Mouse (Mus musculus): ENCODE data around the gene Hes1. TPM values are rescaled to one million over a fixed set of nuclear protein-coding genes. Genes with fewer than 3 reads are reported as not detected.

The Hes1 gene
- 17.5 and 19.3 TPM in 2 replicates for total RNA-seq (2012; rRNA removed)

DNA sequence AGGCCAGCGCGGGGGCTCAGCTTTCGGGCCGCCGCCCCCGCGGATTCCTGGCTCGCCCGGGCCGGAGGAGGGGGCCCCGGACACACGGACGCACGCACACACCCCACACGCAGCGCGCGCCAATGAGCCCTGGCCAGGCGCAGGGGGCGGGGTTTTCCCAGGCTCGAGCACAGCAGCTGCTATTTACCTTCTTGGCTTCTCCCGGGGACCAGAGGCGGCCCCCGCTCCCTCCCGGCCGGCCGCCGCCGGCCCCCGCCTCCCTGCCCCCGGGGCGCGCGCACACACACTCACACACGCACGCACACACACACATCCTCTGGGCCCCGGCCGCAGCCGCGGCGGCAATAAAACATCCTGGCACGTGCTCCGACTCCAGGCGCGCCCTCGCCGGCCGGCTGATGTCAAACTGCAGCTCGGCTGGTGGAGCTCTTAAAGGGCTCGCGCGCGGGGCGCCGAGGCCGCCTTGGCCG, at the start of gene Hes1:
Gene Hes1 (plus strand): TSS at position 401 of the 470 bp plus-strand sequence.
- no peak for TF ChIP-seq CHD2 (IDR thresholded peaks at IDR 0.05; ENCODE audit: low read depth, low read length)
- no peak for TF ChIP-seq HCFC1 (IDR thresholded peaks at IDR 0.05; ENCODE audit: borderline replicate concordance, insufficient read depth, low read length)
- TF ChIP-seq MAFK (IDR thresholded peaks at IDR 0.05; ENCODE audit: insufficient read depth, low read depth, low read length): peak; percentile 23; the same call in 1 of the 2 replicates
- TF ChIP-seq ZNF384 (IDR thresholded peaks at IDR 0.05; ENCODE audit: low read depth, low read length): no peak
- TF ChIP-seq ZC3H11A (IDR thresholded peaks at IDR 0.05; ENCODE audit: borderline replicate concordance, low read depth, low read length): no peak
- H3K36me3 ChIP-seq (ENCODE audit: control insufficient read depth, insufficient read depth, low read length, poor library complexity, severe bottlenecking): peaks cover 5% of the 10 kb centered on the region
- no peak for DNase-seq (ENCODE audit: low read depth, low spot score)
- H3K9me3 ChIP-seq (ENCODE audit: control insufficient read depth, insufficient read depth, low read depth, low read length): no peaks in the 10 kb centered on the region
- peak within 1 kb of the TSS; percentile 95 for H3K27ac ChIP-seq (ENCODE audit: insufficient read depth, low read depth, low read length, poor library complexity, severe bottlenecking)
- H3K4me1 ChIP-seq (ENCODE audit: control insufficient read depth in 2 of 2, insufficient read depth in 2 of 2, low read length in 2 of 2, poor library complexity in 1 of 2): peaks cover 20 to 29% of the 10 kb centered on the region in 2 experiments
- in situ Hi-C loops (cut with MboI; ENCODE audit: low sequenced_read_pairs in 2 of 2, unreplicated experiment in 2 of 2): loop anchor here in 1 of 2 experiments (10.0 kb wide), 1 partner anchor 141 kb away; no protein-coding TSS in a partner anchor
- H3K9ac ChIP-seq (ENCODE audit: insufficient read depth, low read depth, low read length, poor library complexity, severe bottlenecking): peak within 1 kb of the TSS; percentile 97
- H3K4me3 ChIP-seq (ENCODE audit: insufficient read depth in 1 of 2, low read depth in 1 of 2, low read length in 2 of 2, poor library complexity in 1 of 2, severe bottlenecking in 1 of 2): peak within 1 kb of the TSS; percentile 76 to 80

DNA sequence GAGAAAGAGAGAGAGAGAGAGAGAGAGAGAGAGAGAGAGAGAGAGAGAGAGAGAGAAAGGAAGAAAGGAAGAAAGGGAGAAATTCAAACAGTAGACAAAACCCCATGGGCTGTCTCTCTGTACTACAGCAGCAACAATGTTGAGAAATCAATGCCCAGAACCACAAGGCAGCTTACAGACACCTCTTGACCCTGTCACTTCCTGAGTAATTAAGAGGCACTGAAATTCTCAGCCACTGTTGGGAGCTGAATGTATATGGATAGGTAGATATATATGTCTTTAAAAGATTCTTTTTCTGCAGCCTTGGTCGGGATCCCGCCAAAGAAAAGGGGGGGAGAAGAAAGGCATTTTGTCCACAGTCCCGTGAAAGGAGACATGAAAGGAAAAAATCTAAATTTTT, 48.1 kb upstream of the Hes1 start:
- DNase-seq (ENCODE audit: low read depth, low spot score): no peak
- H3K4me1 ChIP-seq (ENCODE audit: control insufficient read depth in 2 of 2, insufficient read depth in 2 of 2, low read length in 2 of 2, poor library complexity in 1 of 2): peaks cover 0 to 4% of the 10 kb centered on the region in 2 experiments; a peak in 1 of 4 replicates

DNA sequence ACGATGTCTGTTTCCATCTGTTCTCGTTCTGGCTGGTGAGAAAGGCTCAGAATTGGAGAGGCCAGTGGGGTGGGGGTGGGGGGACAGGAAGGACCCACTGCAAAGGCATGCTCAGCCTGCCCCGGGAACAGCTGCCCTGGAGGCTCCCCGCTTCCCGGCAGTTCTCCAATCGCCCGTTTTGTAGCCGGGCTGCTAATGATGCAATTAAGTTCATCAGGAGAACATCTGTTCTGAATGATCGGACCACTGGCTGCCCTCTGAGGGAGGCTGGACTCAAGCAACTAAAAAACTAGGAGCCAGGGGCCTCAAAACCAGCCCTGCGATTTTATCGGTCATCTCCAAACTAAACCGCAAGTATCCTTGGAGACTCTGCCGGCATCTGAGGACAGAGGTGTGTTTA, 44.1 kb upstream of the Hes1 start:
- no peaks in the 10 kb centered on the region for H3K9me3 ChIP-seq (ENCODE audit: control insufficient read depth, insufficient read depth, low read depth, low read length)
- no peak for DNase-seq (ENCODE audit: low read depth, low spot score)
- no peak overlapping the region for H3K4me3 ChIP-seq (ENCODE audit: insufficient read depth in 1 of 2, low read depth in 1 of 2, low read length in 2 of 2, poor library complexity in 1 of 2, severe bottlenecking in 1 of 2)
- H3K36me3 ChIP-seq (ENCODE audit: control insufficient read depth, insufficient read depth, low read length, poor library complexity, severe bottlenecking): no peaks in the 10 kb centered on the region
- in situ Hi-C loops (cut with MboI; ENCODE audit: low sequenced_read_pairs in 2 of 2, unreplicated experiment in 2 of 2): no loop called here
- no peak overlapping the region; the same call in 1 of the 2 replicates for H3K27ac ChIP-seq (ENCODE audit: insufficient read depth, low read depth, low read length, poor library complexity, severe bottlenecking)
- no peak overlapping the region for H3K9ac ChIP-seq (ENCODE audit: insufficient read depth, low read depth, low read length, poor library complexity, severe bottlenecking)
- H3K4me1 ChIP-seq (ENCODE audit: control insufficient read depth in 2 of 2, insufficient read depth in 2 of 2, low read length in 2 of 2, poor library complexity in 1 of 2): no peaks in the 10 kb centered on the region
- no peak for TF ChIP-seq ZNF384 (IDR thresholded peaks at IDR 0.05; ENCODE audit: low read depth, low read length)
- TF ChIP-seq MAFK (IDR thresholded peaks at IDR 0.05; ENCODE audit: insufficient read depth, low read depth, low read length): no peak
- TF ChIP-seq ZC3H11A (IDR thresholded peaks at IDR 0.05; ENCODE audit: borderline replicate concordance, low read depth, low read length): no peak
- no peak for TF ChIP-seq HCFC1 (IDR thresholded peaks at IDR 0.05; ENCODE audit: borderline replicate concordance, insufficient read depth, low read length)
- no peak for TF ChIP-seq CHD2 (IDR thresholded peaks at IDR 0.05; ENCODE audit: low read depth, low read length)

More for the DNA sequence above, 48.1 kb upstream of the Hes1 start:
- no peak overlapping the region for H3K27ac ChIP-seq (ENCODE audit: insufficient read depth, low read depth, low read length, poor library complexity, severe bottlenecking)
- no peak overlapping the region for H3K9ac ChIP-seq (ENCODE audit: insufficient read depth, low read depth, low read length, poor library complexity, severe bottlenecking)
- H3K36me3 ChIP-seq (ENCODE audit: control insufficient read depth, insufficient read depth, low read length, poor library complexity, severe bottlenecking): no peaks in the 10 kb centered on the region
- no peak overlapping the region for H3K4me3 ChIP-seq (ENCODE audit: insufficient read depth in 1 of 2, low read depth in 1 of 2, low read length in 2 of 2, poor library complexity in 1 of 2, severe bottlenecking in 1 of 2)
- TF ChIP-seq HCFC1 (IDR thresholded peaks at IDR 0.05; ENCODE audit: borderline replicate concordance, insufficient read depth, low read length) (no peak), ZNF384 (IDR thresholded peaks at IDR 0.05; ENCODE audit: low read depth, low read length) (no peak), CHD2 (IDR thresholded peaks at IDR 0.05; ENCODE audit: low read depth, low read length) (no peak), MAFK (IDR thresholded peaks at IDR 0.05; ENCODE audit: insufficient read depth, low read depth, low read length) (no peak), ZC3H11A (IDR thresholded peaks at IDR 0.05; ENCODE audit: borderline replicate concordance, low read depth, low read length) (no peak)
- in situ Hi-C loops (cut with MboI; ENCODE audit: low sequenced_read_pairs in 2 of 2, unreplicated experiment in 2 of 2): no loop called here
- no peaks in the 10 kb centered on the region for H3K9me3 ChIP-seq (ENCODE audit: control insufficient read depth, insufficient read depth, low read depth, low read length)

DNA sequence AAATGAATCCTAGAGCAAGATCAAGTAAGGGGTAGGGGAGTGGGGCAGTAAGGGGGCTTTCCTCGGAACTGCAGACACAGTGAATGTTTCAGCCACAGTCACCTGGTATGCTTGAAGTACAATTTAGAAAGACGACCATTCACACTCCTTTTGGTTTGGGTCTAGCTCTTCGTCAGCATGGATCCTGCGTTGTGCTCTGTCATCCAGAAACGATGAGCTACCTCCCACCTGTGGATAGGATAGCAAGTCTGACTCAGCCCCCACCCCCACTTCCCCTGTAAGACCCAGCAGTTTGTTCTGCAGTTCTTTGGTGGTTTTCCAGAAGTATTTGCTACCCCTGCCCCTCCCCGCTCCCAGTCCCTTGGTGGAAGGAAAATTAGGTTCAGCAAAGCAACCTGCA, 41.8 kb upstream of the Hes1 start:
- no peak overlapping the region for H3K27ac ChIP-seq (ENCODE audit: insufficient read depth, low read depth, low read length, poor library complexity, severe bottlenecking)
- H3K4me3 ChIP-seq (ENCODE audit: insufficient read depth in 1 of 2, low read depth in 1 of 2, low read length in 2 of 2, poor library complexity in 1 of 2, severe bottlenecking in 1 of 2): no peak overlapping the region
- H3K36me3 ChIP-seq (ENCODE audit: control insufficient read depth, insufficient read depth, low read length, poor library complexity, severe bottlenecking): no peaks in the 10 kb centered on the region
- in situ Hi-C loops (cut with MboI; ENCODE audit: low sequenced_read_pairs in 2 of 2, unreplicated experiment in 2 of 2): no loop called here
- TF ChIP-seq CHD2 (IDR thresholded peaks at IDR 0.05; ENCODE audit: low read depth, low read length): no peak
- no peak for TF ChIP-seq HCFC1 (IDR thresholded peaks at IDR 0.05; ENCODE audit: borderline replicate concordance, insufficient read depth, low read length)
- TF ChIP-seq ZC3H11A (IDR thresholded peaks at IDR 0.05; ENCODE audit: borderline replicate concordance, low read depth, low read length): no peak
- no peak for TF ChIP-seq ZNF384 (IDR thresholded peaks at IDR 0.05; ENCODE audit: low read depth, low read length)
- TF ChIP-seq MAFK (IDR thresholded peaks at IDR 0.05; ENCODE audit: insufficient read depth, low read depth, low read length): no peak
- no peaks in the 10 kb centered on the region for H3K9me3 ChIP-seq (ENCODE audit: control insufficient read depth, insufficient read depth, low read depth, low read length)
- no peaks in the 10 kb centered on the region for H3K4me1 ChIP-seq (ENCODE audit: control insufficient read depth in 2 of 2, insufficient read depth in 2 of 2, low read length in 2 of 2, poor library complexity in 1 of 2)
- DNase-seq (ENCODE audit: low read depth, low spot score): no peak
- H3K9ac ChIP-seq (ENCODE audit: insufficient read depth, low read depth, low read length, poor library complexity, severe bottlenecking): no peak overlapping the region
